Mouse (Mus musculus) cerebellum, adult (tissue): ENCODE results near the gene Gm10130.
"Not testable (repeated sequence)": the region's sequence is repeated elsewhere in the genome, so short reads cannot be mapped to it uniquely, and the experiment has no call there.

ENCODE experiments used
- ATAC-seq: cut with Nextera tagmentation; 2 replicates; pipeline ENCODE4 v1.9.2; 2017; ENCODE audit warnings: mild to moderate bottlenecking, moderate library complexity, mixed read lengths; ENCODE audit not compliant: insufficient number of reproducible peaks, low FRiP score, low TSS enrichment

The Gm10130 gene

DNA sequence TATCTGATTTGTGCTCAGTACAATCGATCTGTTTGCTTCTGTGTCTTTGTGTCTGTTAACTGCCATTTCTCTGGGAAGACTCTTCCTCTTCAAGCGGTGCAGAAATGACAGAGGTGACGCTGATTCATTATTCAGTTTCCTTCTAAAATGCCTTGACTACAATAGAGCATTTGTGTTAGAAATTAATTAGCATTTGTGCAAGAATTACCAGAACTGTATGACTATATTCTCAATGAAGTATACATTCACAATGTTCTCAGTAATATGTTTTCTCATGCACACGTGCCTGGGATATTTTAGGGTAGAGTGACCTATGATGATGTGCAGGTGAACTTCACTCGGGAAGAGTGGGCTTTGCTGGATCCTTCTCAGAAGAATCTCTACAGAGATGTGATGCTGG, at the start of gene Gm10130:
Gene Gm10130 (plus strand): TSS at position 301 of the 400 bp plus-strand sequence.
- ATAC-seq = no peak

DNA sequence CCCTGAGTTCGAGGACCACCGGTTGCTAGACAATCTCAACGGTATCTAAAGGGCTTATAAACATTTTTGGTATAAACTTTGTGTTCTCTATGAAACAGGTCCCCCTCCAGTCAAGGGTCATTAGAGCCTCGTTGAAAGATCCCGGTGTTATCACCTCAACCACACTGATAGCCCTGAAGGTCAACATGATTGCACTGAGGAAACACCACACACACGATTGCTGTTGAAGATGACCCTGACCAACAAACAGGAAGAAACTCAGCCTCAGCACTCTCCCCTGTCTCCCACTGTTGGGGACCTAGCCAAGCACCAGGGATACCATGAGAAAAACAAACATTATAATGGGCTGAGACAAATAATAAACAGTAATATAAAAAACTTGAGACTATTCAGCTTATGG, 29.8 kb upstream of the Gm10130 start:
- no peak for ATAC-seq

DNA sequence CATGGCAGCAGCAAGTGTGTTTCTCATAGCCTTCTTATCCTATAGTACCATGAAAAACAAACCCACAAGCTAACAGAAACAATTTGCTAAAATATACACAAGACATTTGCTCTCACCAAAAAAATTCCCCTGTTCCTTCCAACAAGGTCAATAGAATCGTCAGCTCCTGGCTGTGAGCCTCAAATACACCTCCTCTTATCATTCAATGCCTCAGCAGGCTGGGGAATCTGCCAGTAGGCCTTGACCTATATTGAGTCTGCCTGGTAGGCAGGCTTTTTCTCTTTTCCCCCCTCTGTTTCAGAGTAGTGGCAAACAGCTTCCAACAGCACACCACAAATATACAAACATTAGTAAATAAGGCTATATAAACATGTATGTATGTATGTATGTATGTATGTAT, 24.4 kb upstream of the Gm10130 start:
- ATAC-seq = no peak

DNA sequence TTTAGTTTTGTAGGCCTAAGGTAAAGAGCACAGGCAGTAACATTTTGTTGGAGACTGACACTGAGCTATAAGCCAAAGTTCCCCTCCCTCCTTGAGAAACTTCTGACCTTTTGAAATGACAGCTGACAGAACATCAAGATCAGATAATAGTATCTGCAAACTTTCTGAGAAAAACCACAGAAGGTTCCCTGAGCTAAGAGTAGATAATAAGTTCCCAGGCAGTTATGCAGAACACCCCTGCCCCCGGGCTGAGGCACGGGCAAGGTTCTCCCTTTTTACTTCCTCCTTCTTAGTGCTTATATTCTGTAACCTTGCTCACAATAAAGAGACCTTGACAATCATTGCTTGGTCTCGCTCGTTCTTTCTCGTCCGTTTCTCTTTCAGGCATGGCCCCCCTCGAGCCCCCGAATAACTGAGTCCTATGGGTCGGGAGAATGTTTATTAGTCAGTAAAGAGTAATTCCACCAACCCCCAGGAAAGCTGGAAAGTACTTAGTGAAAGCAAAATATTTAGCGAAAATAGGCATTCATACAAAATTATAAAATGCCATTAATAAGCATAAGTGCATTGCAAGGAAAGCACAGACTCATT, 16.2 kb upstream of the Gm10130 start:
- no peak for ATAC-seq

DNA sequence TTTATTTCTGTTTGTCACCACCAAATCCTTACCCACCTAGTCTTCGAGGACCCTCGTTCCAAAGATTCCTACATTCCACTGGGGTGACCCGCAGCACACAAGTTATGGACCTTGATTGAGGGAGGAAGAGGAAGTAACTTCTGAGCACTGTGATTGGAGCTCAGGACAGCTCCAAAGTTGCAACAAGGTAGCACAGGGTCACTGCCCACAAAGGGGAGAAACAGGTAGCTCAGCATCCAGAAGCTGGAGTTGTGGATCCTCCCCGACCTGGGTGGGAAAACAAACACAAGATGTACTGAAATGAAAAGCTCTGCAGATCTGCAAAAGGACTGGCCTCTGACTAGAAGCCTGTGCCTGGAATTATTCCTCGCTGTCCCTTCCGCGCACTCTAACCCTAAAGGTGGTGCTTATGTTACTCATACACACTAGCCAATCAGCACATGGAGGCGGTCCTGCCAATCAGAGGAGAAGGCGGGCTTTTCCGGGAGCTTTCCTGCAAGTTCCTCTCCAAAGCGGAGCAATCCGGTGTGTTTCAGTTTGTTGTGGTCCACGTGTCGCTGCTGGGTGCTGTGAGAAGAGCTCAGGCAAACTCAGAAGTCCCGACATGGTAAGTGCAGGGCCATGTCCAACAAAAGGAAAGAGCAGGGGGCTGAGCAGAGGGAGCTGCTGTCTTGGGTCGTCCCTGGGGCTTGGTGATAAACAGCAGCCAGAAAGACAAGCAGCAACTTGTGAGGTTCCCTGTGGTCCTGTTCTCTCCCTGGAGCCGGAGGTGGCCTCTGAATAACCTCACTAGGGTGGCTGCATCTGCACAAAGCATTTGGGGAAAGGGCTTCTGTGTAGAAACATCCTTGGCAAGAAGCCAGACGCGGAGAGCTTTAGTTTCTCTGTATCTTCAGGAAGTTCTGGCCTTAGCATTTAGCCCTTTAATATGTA, 12.3 kb upstream of the Gm10130 start:
- peak; percentile 99 for ATAC-seq

DNA sequence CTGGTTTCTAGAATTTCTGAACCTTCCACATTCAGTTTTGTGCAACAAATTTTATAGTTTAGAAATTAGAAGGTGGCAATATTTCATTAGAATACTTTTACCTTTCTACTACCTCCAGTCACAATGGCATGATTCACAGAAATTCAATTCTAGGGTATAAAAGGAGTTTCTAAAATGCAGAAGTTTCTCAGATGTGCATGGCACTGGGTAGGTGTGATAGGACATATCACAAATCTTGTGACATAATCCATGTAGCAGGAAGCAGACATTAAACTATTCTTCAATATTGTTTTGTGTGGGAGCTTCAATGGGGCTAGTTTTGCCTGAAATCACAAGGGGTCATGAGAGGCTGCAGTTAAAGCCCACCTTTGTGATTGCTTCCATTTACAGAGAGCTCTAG, 7.4 kb upstream of the Gm10130 start:
- no peak for ATAC-seq

DNA sequence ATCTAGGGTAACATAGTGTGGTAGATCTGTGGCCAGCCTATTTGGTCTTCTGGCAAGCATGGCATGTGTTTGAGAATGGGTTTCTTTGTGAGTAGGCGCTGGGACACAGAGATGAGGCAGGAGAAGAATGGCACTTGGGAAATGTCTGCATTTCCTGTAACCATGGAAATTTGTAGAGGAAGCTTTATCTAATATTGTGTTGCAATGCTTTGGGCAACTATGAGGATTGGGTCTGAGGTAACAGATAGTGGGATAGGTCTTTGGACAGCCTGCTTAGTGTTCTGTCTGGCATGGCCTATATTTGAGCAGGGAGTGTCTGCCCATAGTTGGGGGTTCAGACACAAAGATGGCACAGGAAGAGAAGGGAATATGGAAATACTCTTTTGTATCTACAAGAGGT, 4.5 kb upstream of the Gm10130 start:
- ATAC-seq = no peak

DNA sequence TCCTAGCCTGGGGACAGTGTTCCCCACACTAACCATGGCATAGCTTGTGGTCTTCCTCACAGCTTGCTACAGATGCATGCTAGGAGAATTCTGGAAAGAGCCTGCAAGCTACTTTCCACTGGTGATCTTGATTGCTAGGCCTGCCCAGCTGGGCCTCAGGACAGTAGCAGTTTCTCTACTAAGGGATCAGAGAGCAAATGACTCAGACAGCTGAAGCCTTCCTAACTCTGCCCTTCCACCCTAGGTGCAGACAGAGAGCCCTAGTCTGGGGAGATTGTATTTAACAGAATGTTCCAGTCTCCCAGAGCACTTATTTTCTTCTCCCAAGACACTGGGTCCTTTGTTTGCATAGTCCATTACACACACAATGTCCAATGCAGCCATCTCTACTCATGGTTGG, 33.6 kb downstream of the Gm10130 start:
- ATAC-seq = not testable (repeated sequence)

DNA sequence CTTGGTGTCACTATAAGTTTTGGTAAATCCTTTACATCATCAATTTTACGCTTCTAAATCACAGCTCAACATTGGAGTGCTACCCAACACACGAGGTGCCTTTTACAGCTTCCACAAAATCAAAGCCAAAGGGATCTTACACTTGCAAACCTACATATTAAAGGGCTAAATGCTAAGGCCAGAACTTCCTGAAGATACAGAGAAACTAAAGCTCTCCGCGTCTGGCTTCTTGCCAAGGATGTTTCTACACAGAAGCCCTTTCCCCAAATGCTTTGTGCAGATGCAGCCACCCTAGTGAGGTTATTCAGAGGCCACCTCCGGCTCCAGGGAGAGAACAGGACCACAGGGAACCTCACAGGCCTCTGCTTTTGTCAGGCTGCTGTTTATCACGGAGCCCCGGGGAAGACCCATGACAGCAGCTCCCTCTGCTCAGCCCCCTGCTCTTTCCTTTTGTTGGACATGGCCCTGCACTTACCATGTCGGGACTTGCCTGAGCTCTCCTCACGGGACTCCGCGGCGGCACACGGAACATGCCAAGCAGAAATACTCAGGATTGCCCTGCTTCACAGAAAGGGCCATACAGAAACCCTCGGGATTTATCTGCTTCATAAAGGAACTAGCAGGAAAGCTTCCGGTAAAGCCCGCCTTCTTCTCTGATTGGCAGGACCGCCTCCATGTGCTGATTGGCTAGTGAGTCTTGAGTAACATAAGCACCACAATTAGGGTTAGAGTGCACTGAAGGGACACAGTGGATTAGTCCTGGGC, 38.8 kb downstream of the Gm10130 start, which contains the start of gene 3300002I08Rik:
Gene 3300002I08Rik (minus strand): TSS at position 653 of the 765 bp plus-strand sequence.
- peak; percentile 100 for ATAC-seq

DNA sequence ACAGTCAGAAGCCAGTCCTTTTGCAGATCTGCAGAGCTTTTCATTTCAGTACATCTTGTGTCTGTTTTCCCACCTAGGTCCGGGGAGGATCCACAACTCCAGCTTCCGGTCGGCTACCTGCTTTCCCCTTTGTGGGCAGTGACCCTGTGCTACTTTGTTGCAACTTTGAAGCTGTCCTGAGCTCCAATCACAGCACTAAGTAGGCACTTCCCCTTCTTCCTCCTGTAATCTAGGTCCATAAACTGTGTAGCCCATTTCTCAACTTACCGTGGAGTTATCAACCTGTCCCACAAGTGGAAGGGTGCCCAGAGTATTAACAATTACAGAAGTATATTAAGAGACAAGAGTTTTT, 39.4 kb downstream of the Gm10130 start:
- no peak for ATAC-seq

DNA sequence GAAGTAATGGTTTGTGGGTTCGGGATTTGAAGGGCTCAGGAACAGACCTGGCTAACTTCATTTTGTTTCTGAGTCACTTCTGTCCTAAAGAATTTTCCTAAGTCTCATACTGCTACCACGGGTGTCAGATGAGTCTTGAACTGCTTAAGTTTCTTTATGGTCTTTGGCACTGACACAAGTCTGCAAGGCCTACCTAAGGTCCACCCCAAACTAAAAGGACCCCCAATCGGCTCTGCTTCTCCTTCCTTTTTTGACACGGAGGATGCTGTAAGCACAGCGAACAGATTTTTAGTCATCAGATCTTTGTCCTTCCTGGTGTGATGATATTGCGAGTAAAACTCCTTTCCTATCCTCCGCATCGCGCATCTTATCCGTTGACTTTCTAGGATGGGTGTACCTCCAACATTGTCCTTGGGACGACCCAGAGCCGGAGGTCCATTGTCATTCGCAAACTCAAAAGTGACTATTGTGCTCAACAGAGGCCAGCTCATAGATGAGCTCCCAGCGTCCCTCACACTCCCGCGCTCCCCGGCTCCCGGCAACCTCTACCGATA, 62.1 kb downstream of the Gm10130 start:
- not testable (repeated sequence) for ATAC-seq

DNA sequence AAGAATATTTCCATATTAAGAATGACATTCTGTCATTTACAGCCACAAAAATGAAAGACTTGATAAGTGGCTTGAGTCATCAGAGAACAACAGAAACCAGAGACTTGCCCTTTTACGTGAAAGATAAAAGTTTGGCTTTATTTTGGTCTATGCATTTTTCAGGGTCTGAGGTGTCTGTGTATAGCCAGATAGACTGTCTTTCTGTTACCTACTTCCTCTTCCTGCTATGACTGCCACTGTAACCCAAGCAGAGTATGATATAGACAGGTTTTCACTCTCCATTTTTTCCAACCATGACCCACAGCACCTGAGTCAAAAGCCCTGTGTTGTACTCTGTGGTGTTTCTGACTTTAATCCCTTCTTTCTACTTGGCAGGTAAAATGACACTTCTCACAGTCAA, 66.7 kb downstream of the Gm10130 start:
- ATAC-seq = no peak

DNA sequence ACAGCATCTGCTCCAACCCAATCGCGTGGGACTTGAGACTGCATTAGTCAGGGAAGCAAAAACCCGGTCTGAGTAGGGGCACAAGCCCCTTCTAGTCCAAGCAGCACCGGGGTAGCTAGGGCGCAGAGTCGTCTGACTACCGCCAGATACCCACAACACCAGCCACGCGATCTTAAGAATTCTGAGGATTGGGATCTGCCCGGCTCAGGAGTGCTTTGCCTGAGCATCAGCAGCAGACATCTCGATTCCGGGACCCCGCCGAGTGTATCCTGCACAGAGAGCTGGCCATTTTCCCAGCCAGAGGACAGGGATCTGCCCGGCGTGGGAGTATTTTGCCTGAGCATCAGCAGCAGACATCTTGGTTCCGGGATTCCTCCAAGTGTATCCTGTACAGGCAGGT, 88.6 kb downstream of the Gm10130 start:
- ATAC-seq = not testable (repeated sequence)
